Mouse (Mus musculus): ENCODE data around the gene Chsy1.
"Not testable (repeated sequence)": the region's sequence is repeated elsewhere in the genome, so short reads cannot be mapped to it uniquely, and the experiment has no call there.

The Chsy1 gene

DNA sequence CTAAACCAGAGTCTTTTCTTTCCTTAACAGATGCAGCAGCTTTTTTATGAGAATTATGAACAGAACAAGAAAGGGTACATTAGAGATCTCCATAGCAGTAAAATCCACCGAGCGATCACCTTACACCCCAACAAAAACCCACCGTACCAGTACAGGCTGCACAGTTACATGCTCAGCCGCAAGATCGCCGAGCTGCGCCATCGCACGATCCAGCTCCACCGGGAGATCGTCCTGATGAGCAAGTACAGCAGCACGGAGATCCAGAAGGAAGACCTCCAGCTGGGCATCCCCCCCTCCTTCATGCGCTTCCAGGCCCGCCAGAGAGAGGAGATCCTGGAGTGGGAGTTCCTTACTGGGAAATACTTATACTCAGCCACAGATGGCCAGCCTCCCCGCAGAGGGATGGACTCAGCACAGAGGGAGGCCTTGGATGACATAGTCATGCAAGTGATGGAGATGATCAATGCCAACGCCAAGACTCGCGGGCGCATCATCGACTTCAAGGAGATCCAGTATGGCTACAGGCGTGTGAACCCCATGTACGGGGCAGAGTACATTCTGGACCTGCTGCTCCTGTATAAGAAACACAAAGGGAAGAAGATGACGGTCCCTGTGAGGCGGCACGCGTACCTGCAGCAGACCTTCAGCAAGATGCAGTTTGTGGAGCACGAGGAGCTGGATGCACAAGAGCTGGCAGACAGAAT lies 61.6 kb downstream of the Chsy1 start:
- in situ Hi-C loops (cut with MboI; ENCODE audit: low sequenced_read_pairs), result no loop called here

DNA sequence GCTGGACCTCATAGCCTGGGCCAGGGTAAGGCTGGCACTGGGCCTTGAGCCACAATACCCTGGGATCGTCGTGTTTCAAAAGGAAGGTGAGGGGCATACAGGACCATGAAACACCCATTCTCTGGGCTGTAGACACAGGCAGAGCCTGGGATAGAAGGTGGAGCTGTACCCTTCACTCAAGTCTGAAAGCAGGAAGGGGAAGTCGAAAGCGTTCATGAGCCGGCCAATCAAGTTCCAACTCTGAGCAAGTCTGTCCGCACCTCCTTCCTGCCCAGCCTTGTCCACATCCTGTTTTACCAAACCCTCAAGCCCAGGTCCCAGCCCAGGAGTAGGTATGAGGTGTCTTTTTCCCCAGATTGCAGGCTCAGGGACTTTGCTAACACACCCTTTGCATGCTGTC lies 66.4 kb downstream of the Chsy1 start:
- in situ Hi-C loops (cut with MboI; ENCODE audit: low sequenced_read_pairs), result no loop called here

DNA sequence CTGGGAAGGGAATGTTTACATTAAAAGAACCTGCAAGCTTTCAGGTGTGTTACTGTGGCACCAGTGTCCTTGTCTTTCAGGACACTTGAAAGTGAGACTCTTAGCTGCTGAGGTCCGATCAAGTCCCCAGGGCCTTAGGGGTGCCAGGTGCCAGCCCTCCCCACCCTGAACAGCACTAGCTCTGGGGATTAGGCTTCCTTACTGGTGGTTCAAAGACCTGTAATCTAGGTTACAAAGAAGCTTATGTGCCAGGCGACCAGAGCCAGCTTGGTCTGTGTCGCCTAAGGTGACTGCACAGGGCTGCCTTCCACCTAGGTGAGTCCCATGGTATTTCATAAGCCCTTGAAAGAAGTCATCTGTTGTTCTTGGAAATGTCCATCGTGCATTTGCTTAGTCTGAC lies 66.9 kb downstream of the Chsy1 start:
- in situ Hi-C loops (cut with MboI; ENCODE audit: low sequenced_read_pairs), result no loop called here

DNA sequence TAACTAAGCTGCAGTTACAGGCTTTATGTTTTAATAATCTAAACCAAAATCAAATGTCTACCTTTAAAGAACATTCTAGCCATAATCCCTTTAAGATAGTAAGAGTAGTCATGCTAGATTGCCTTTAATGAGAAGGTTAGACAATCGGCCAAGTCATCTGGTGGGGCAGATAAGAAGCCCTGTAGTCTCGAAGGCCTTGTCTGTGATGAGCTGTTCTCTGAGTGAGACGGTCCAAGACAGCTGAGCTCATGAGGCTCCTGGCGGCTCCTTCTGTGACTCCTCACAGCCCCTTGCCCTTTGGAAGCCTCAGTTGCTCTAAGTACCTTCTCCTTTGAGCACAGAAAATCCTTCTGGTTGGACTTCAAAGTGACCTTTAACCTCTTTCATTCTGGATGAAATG lies 67.6 kb downstream of the Chsy1 start:
- in situ Hi-C loops (cut with MboI; ENCODE audit: low sequenced_read_pairs), result no loop called here

DNA sequence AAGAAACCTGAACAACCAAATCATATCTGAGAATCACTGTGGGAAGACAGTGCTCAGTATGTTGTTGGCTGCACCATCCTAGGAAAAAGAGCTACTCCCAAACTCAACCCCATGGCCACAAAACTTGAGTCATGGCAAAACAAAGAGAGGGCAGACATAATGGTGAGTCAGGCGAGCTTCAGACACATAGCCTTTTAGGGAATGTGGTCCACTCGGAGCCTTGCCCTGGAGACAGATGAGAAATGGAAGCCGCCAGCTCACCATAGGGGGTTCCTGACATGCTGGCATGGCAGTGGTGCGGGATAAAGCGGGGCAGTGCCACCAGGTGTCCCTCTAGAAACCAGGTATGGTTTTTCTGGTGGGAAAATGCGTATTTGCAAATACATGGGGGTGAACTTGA lies 68.8 kb downstream of the Chsy1 start:
- in situ Hi-C loops (cut with MboI; ENCODE audit: low sequenced_read_pairs), result no loop called here

DNA sequence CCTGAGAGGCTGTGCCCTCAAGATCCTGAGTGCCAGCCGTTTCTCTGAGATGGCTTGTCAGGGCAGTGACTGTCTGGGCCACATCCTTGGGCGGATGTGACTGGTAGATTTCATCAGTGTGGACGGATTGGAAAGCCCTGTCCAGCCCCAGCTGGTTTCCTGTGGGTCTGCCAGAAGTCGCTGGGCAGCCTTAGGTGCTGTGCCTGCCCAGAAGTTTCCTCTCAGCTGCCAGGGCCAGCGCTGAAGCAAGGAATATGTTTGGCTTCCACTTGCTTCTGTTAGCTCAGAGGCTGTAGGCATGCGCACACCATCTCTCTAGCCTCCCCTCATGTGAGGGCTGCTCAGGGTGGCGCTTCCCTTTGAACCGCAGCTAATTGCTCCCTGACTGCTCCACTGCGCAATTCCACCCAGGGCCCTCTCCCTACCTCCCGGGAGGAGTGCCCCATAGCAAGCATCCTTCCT lies 69.8 kb downstream of the Chsy1 start:
- in situ Hi-C loops (cut with MboI; ENCODE audit: low sequenced_read_pairs), result no loop called here

DNA sequence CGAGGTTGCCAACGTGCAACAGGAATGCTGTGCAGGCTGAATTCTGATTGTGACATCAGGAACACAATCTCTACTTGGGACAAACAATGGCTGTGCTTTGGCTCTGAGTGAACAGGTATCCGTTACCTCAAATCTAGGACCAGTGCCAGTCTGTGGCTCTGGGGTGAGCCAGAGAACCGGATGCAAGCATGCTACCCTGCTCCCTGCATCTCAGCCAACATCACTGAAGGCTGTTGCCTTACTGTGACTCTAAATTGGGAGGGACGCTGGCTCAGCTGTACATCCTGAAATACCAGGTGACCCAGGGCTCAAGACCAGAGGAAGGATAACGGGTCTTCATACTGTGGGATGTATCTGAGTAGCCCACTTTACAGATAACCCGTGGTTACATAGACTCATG lies 70.4 kb downstream of the Chsy1 start:
- in situ Hi-C loops (cut with MboI; ENCODE audit: low sequenced_read_pairs), result no loop called here

DNA sequence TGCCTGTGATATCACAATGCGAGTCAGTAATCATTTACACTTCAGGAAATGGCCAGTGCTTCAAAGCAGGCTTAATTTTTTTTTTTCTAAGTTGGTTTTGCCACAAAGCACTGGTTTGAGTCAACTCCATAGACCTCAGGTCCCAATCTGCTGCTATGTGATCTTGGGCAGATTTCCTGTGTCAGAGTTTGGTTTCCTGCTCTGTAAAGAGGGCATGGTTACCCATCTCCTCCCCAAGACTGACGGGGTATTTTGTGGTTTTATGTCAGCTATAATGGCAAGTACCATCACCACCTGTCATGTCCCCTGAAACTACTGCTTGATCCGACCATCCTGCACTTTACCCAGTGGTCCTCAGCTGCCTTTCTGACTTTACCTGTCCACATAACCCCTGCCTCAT lies 70.9 kb downstream of the Chsy1 start:
- in situ Hi-C loops (cut with MboI; ENCODE audit: low sequenced_read_pairs), result no loop called here

DNA sequence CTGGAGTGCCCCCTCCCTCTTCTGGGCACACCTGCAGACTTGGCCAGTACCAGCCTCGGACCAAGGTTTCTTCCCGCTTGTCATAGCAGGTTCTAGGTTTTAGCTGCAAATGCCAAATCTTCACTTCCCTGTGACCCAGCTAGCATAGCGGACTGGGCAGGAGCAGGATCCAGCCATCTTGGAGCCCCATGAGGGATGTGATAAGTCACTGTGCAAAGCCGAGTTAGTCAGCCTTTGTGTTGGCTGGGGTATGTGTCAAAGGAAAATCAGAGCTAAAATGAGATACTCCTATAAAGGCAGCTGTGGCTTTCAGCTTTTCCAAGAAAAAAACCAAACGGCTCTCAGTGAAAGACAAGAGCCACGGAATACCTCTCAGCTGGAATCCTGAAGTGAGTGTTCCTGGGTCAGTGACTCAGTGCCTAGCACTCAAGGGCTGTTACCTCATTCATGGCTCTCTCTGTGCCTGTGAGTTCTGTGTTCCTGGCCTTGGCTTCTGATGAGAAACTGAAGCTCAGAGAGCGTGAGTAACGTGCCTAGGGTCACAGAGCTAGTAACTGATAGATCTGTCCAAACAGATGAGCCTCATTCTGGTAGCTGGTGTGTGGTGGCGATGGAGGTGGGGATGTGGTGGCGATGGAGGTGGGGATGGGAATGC lies 71.5 kb downstream of the Chsy1 start:
- in situ Hi-C loops (cut with MboI; ENCODE audit: low sequenced_read_pairs), result no loop called here

DNA sequence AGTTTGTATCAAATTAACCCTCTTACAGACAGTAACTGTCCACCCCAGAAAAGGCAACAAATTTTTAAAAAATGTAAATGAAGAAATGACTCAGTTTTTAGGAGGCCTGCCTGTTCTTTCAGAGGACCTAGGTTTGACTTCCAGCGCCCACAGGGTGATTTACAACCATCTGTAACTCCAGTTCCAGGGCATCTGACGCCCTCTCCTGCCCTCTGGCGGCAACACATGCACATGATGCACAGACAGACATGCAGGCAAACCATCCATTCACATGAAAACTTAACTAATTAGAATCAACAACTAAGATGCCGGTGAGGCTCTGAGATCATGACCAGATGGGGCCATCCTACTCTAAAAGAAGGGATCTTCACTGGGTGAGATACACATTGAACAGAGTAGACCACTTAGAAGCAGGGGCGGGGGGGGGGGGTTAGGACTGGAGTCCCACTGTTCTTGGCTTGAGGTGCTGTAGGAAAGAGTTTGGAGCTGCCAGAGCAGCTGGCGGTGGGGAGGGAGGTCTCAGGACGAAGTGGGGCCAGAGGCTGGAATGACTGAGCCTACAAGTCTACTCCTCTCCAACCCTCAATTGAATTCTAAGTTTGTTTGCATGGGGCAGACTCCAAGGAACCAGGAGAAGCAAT lies 72.9 kb downstream of the Chsy1 start:
- in situ Hi-C loops (cut with MboI; ENCODE audit: low sequenced_read_pairs), result no loop called here

DNA sequence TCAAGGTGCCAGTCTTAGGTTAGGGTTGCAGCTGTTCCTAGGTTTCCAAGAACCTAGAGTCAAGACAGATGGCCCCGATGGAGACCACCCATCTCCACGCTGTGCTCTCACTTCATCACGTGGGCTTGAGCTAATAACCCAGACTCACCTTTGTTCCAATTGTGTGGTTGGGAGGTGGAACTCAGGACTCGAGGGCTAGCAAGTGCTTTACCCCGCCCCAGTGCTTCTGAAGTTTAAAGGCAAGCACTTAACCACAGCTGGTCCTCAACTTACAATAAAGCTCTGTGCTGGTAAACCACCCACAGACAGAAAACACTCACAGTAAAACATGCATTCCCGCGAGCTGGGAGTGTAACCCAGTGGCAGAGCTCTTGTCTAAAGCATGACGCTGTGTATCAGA lies 74.1 kb downstream of the Chsy1 start:
- in situ Hi-C loops (cut with MboI; ENCODE audit: low sequenced_read_pairs), result no loop called here

DNA sequence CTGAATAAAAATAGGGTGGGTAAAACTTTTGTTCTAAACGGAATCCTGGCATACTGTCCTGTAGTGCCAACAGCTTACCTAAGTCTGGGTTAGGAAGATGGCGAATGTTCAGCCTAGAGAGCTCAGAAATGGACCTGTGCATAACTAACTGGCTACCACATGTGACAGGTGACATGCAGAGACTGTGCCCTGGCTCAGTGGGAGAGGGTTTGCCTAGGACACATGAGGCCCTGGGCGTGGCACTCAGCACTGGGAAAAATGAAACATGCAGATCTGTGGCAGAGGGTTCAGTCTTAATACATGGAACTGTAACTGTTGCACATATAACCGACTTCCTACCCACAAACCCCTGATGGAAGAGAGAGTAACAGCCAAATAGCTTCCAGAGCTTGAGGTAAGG lies 74.7 kb downstream of the Chsy1 start:
- in situ Hi-C loops (cut with MboI; ENCODE audit: low sequenced_read_pairs), result no loop called here

DNA sequence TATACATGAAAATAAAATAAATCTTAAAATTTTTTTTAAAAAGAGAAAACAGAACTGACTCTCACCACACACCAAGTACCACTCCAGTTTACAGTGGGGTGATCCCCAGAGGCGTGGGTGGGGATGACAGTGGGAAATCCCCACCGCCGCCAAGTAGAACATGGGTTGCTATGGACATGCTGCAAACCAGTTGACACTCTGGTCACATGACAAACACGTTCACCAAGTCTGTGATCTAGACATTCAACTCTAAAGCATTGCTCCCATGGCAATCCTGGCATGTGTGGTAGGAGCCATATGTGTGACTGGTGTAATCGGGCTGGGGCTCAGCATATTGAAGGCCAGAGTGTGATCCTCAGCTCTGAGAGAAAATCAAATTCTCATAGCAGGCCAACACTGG lies 76.1 kb downstream of the Chsy1 start:
- in situ Hi-C loops (cut with MboI; ENCODE audit: low sequenced_read_pairs), result no loop called here

DNA sequence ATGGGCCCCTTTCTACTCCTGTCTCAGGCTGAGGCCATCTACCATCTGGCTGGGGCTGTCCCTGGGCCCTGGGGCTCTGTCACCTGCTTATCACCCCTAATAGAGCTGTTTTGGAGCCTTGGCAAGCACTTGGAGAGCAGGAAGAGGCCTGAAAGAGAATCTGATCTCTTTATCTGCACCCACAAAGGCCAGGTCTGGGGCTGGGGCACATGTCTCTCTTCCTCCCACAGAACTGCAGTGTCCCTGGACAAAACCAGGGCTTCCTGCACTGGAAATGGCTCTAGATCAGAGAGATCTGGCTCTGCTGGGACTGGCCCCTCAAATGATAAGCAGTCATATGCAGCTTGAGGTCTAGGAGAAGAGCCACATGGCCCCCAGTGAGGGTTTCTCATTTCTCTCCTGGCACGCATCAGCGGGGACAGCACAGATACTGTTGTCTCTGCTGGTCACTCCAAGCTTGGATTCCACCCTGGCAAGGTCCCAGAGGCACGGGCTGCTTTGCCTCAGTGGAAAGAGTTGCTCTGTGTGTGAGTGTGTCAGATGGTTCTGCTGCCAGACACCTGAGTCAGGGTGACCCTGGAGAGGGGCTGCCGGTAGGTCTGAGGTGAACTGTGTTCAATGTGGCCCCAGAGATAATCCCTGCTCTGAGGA lies 78.4 kb downstream of the Chsy1 start:
- in situ Hi-C loops (cut with MboI; ENCODE audit: low sequenced_read_pairs), result no loop called here

DNA sequence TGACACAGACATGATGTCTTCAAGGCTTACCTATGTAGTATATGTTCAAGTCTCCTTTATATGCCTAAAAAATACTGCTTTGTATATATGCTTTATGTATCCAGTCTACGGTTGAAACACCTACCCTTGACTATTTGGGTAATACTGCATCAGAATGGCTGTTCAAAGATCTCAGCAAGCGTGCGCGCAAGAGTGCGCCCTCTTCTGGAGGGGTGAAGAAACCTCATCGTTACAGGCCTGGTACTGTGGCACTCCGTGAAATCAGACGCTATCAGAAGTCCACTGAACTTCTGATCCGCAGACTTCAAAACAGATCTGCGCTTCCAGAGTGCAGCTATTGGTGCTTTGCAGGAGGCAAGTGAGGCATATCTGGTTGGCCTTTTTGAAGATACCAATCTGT lies 81.1 kb downstream of the Chsy1 start:
- in situ Hi-C loops (cut with MboI; ENCODE audit: low sequenced_read_pairs), result not testable (repeated sequence)

DNA sequence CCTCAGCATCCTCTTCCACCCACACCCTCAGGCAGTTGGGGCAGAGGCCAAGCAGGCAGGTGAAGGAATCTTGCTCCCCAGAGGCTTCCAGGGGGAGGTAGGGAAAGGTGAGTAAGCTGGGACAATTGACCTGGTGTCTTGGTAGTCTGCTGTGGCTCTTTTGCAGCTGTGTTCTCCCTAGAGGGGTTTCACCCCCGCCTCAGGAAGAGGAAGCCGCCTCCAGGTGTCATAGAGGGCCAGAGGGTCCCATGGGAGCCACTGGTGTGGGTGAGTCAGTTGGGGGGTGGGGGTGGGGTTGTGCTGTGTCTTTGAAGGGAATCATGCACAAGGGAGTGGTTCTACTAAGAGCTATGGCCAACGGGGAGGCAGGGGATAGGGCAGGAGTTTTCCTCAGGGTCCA lies 85.2 kb downstream of the Chsy1 start:
- in situ Hi-C loops (cut with MboI; ENCODE audit: low sequenced_read_pairs), result no loop called here

DNA sequence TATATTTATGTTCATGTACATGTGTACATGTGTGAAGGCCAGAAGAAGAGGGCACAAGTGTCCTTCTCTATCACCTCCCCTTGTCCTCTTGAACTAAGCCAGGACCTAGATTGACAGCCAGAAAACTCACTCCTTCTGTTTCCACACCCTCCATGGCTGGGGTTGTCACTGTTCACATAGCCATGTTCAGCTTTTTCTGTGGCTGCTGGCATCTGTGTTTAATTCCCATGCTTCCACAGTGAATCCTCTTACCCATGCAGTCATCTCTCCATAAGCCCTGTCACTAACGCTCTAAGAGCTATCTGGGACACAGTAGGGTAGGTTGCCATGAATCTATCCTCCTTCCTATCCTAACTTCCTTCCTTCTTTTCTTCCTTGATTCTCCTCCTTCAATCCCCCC lies 86.6 kb downstream of the Chsy1 start:
- in situ Hi-C loops (cut with MboI; ENCODE audit: low sequenced_read_pairs), result no loop called here

DNA sequence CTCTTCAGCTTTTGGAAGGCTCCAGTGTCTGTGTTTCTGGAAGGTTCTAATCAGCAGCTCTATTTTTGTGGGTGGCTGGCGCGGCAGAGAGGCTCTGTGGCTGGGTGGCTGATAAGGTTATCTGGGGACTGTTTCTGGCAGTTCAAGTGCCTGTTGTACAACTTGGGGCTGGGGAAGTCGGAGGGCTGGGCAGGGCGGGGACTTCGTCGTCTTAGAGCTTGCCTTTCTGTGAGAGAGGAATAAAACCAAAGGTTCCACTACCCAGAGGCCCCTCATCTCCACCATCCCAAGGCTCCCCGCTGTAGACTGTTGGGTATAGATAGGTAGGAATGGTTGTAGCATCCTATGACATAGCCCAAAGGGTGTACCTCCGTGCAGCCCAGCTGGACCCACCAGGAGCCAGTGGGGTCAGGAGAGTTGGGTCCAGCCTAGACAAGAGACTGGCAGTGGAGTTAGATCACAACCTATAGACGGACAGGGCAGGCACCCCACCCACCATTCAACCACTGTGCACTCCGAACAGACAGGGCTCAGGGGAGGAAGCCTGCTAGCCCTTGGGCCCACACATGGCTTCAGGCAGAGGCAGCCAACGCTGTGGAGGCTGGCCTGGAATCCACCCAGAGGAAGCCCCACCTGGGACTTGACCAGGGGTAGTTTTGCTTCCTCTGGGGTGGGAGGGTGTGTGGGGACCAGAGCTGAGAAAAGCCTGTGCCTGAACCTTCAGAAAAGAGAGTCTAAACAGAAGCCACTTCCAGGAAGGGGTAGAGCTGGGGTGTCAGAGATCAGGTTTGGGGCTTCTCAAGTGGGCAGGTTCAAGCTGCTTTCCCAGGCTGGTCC lies 87.5 kb downstream of the Chsy1 start:
- in situ Hi-C loops (cut with MboI; ENCODE audit: low sequenced_read_pairs), result no loop called here

DNA sequence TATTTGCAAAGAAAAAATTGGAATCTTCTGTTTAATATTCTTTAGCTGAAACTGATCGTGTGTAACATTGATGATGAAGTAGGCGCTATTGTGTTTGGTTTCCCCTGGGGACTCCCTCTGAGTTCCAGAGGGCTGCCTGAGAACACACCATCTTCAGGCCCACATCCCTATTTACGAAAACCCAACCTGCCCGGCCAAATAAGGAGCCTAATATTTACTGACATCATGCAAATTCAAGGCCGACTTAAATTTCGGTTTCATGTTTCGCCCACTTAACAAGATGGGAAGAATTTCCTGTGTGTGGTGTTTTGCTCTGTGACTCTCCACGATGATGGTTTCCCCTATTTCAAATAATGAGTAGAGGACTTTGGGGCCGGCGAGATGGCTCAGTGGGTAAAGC lies 89.1 kb downstream of the Chsy1 start:
- in situ Hi-C loops (cut with MboI; ENCODE audit: low sequenced_read_pairs), result no loop called here

DNA sequence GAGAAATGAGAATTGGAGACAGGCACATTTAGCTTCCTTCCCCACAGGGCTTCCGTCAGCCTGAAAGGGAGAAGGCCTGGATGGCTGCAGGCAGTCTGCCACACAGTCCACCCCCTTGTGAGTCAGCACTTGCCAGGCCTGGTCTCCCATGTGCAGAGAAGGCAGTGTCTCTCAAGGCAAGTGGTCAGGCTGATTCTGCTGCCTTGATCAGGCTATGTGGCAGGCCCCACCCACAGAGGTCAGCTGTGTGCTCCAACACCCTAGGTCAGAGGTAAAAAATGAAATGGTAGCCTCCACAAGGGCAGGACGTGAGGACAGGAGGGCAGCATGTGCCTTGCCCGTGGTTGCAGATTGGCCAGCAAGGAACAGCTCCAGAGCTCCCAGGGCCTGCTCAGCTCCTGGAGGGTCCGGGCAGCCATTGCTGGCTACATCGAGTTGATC lies 90.1 kb downstream of the Chsy1 start:
- in situ Hi-C loops (cut with MboI; ENCODE audit: low sequenced_read_pairs), result no loop called here

DNA sequence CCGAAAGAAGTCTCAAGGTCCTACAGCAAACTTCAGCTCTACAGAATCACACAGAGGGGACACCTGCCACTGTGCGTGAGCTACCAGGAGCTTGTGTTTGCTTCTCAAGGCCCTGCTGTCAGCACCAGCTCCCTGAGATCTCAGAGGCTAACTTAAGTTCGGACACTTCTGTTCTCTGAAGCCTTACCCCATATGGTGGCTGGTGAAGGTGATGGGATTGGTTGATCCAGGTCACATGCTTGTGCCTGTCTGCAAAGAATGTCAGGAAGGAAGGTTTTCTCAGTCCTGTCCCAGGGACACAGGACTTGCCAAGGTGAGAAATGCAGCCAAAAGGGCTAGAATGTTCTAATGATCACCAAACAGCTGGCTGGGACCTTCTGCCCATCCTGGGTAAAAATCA lies 91.1 kb downstream of the Chsy1 start:
- in situ Hi-C loops (cut with MboI; ENCODE audit: low sequenced_read_pairs), result no loop called here
